Mouse (Mus musculus): Measurements from ENCODE around the gene Xlr4c.
"Not testable (repeated sequence)": the region's sequence is repeated elsewhere in the genome, so short reads cannot be mapped to it uniquely, and the experiment has no call there.

Xlr4c gene

GRCm38 (mm10) chrX:73242821-73243325, at the start of gene Xlr4c:
Gene Xlr4c, minus strand, starts transcription at chrX:73243130.
- peak; percentile 59 for DNase-seq (ENCODE audit: low spot score)

GRCm38 (mm10) chrX:73265270-73265669, 22.3 kb upstream of the Xlr4c start, which contains the start of gene Xlr3c:
Gene Xlr3c, minus strand, starts transcription at chrX:73265390.
- not testable (repeated sequence) for DNase-seq (ENCODE audit: low spot score)

- DNase-seq (ENCODE audit: low spot score), result not testable (repeated sequence)
Measured at GRCm38 (mm10) chrX:73262428-73262827, 19.5 kb upstream of the Xlr4c start.

DNA sequence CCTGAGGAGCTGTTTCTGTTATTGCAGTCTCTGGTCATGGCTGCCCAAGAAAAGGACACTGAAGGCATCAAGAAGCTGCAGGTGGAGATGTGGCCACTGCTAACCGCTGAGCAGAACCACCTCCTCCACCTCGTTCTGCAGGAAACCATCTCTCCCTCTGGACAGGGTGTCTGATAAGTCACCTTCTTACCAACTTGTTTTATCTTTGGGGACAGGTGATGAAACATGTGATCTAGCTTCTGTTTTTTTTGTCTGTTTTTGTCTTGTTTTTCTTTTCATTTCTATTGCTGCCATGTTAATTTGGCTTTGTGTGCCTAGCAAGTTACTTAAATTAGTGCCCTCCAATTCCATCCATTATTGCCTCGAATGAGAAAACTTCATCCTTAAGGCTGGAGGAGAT, 13.6 kb downstream of the Xlr4c start:
- no peak for DNase-seq (ENCODE audit: low spot score)

- peak; percentile 63 for DNase-seq (ENCODE audit: low spot score)
Measured at GRCm38 (mm10) chrX:73228606-73229214, 14.2 kb downstream of the Xlr4c start.

DNA sequence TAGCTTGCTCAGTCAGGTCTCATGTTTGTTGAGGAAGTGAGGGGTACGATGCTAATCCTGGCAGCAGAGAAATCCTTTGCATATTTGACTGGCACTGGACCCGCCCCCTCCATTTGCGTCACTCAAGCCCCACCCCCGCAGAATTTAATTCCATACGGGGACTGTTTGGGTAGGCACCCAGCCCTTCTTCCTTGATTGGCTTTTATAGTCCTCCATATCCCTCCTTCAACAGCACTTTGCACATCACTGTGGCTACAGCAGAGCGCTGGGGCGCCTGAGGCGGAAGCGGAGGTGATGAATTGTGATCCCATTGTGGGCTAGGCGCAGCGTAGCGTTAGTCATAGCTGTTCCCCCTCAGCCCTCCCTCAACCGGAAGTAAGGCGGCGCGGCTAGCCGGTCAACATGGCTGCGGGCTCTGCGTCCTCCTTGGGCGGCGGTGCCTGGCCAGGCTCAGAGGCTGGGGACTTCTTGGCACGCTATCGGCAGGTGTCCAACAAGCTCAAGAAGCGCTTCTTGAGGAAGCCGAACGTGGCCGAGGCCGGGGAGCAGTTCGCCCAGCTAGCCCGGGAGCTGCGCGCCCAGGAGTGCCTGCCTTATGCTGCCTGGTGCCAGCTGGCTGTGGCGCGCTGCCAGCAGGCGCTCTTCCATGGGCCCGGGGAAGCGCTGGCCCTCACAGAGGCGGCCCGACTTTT, 14.9 kb downstream of the Xlr4c start, which contains the start of gene F8a:
Gene F8a (plus strand): TSS at position 378 of the 692 bp plus-strand sequence.
- DNase-seq (ENCODE audit: low spot score), result peak; percentile 89

- no peak for DNase-seq (ENCODE audit: low spot score)
Measured at GRCm38 (mm10) chrX:73225365-73225764, 17.6 kb downstream of the Xlr4c start.

DNA sequence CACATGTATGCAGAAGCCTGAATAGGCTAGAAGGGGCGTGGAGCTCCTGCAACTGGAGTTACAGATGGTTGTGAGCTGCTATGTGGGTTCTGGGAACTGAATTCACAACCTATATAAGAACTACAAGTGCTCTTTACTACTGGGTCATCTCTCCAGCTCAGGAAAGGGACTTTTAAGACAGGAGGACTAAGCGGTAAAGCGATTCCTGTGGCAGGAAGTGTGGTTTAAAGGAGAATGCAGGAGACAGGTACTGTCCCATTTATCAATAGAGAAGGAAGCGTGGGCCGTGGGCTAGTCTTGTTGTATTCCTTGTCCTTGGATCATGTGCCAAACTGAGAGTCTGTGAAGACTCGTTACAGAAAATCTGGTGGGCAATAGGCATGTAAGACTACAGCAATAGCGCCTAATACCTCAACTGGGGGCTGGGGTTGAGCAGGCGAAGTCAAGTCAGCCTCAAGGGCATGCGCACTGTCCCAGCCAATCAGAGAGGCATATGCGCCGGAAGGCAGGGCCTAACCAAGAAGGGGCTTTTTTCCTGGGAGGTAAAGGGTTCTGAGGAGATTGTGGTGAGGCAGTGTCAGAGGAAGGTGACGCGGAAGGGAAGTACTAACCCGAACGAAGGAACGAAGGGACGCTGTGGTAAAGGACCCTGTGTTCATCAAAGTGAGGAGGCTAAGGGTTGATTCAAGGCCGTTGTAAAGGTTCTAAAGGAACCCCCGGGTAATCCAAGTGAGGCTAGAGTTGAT, 28.9 kb downstream of the Xlr4c start, which contains the start of gene Xlr4b:
Gene Xlr4b (plus strand): TSS at position 515 of the 746 bp plus-strand sequence.
- peak; percentile 74 for DNase-seq (ENCODE audit: low spot score)

GRCm38 (mm10) chrX:73191934-73192333, 51.0 kb downstream of the Xlr4c start, which contains the start of gene Xlr3b:
Gene Xlr3b, plus strand, starts transcription at chrX:73192207.
- DNase-seq (ENCODE audit: low spot score), result peak; percentile 45
